Mouse (Mus musculus): Measurements from ENCODE around the gene Dleu7. TPM values are rescaled to one million over a fixed set of nuclear protein-coding genes. Genes with fewer than 3 reads are reported as not detected.
A peak's percentile ranks its signal among the peaks of the same experiment; 100 is the strongest.

Dleu7 gene
- polyA plus RNA-seq, 1 experiment from 2014 or later, result 7.4 TPM

- H3K4me1 ChIP-seq (replicated peaks), result 0 out of 2 replicates have a peak, but pooled peaks cover 4% of the 10 kb centered on the region
- 85% methylated on average over 5 of the region's 5 CpGs for WGBS
- no peak overlapping the region for H3K27ac ChIP-seq (replicated peaks)
- H3K9ac ChIP-seq, result no peak overlapping the region
- H3K9me3 ChIP-seq, result no peaks in the 10 kb centered on the region
- H3K27me3 ChIP-seq, result no peaks in the 10 kb centered on the region
- no peak overlapping the region for H3K4me2 ChIP-seq
- no peak for ATAC-seq (ENCODE audit: low read depth)
- H3K4me3 ChIP-seq, result no peak overlapping the region
- no peaks in the 10 kb centered on the region for H3K36me3 ChIP-seq
Observed at GRCm38 (mm10) chr14:62323457-62323856, 30.6 kb upstream of the Dleu7 start.

- ATAC-seq (ENCODE audit: low read depth), result no peak
- no peak overlapping the region for H3K4me2 ChIP-seq
- H3K27ac ChIP-seq (replicated peaks), result no peak overlapping the region
- 56% methylated on average over 6 of the region's 6 CpGs for WGBS
- H3K9me3 ChIP-seq, result no peaks in the 10 kb centered on the region
- 0 out of 2 replicates have a peak, but pooled peaks cover 4% of the 10 kb centered on the region for H3K4me1 ChIP-seq (replicated peaks)
- H3K36me3 ChIP-seq, result no peaks in the 10 kb centered on the region
- no peak overlapping the region for H3K9ac ChIP-seq
- H3K27me3 ChIP-seq, result no peaks in the 10 kb centered on the region
- no peak overlapping the region for H3K4me3 ChIP-seq
Observed at GRCm38 (mm10) chr14:62322581-62323344, 29.9 kb upstream of the Dleu7 start.

GRCm38 (mm10) chr14:62311672-62312071 lies 18.8 kb upstream of the Dleu7 start:
- no peaks in the 10 kb centered on the region for H3K36me3 ChIP-seq
- H3K4me2 ChIP-seq, result no peak overlapping the region
- H3K9ac ChIP-seq, result no peak overlapping the region
- no peak for ATAC-seq (ENCODE audit: low read depth)
- WGBS, result 97% methylated on average over 1 of the region's 1 CpGs
- no peak overlapping the region for H3K4me3 ChIP-seq
- no peak overlapping the region for H3K27ac ChIP-seq (replicated peaks)
- H3K9me3 ChIP-seq, result no peaks in the 10 kb centered on the region
- peaks cover 17% of the 10 kb centered on the region for H3K4me1 ChIP-seq (replicated peaks)
- H3K27me3 ChIP-seq, result no peaks in the 10 kb centered on the region

GRCm38 (mm10) chr14:62309026-62309425 lies 16.2 kb upstream of the Dleu7 start:
- no peaks in the 10 kb centered on the region for H3K36me3 ChIP-seq
- no peak overlapping the region for H3K9ac ChIP-seq
- 22% methylated on average over 2 of the region's 2 CpGs for WGBS
- H3K4me1 ChIP-seq (replicated peaks), result peaks cover 17% of the 10 kb centered on the region
- no peaks in the 10 kb centered on the region for H3K9me3 ChIP-seq
- H3K27me3 ChIP-seq, result no peaks in the 10 kb centered on the region
- no peak overlapping the region for H3K4me2 ChIP-seq
- no peak; the same call in 1 of the 2 replicates for ATAC-seq (ENCODE audit: low read depth)
- no peak overlapping the region for H3K27ac ChIP-seq (replicated peaks)
- no peak overlapping the region for H3K4me3 ChIP-seq

GRCm38 (mm10) chr14:62307555-62307954 lies 14.7 kb upstream of the Dleu7 start:
- Histone ChIP-seq H3K4me2 (no peak overlapping the region), H3K27ac (replicated peaks) (0 out of 2 replicates have a peak overlapping the region, but pooled peaks have one; percentile 28), H3K4me3 (no peak overlapping the region), H3K36me3 (no peaks in the 10 kb centered on the region), H3K4me1 (replicated peaks) (peaks cover 17% of the 10 kb centered on the region), H3K27me3 (no peaks in the 10 kb centered on the region), H3K9ac (no peak overlapping the region), H3K9me3 (no peaks in the 10 kb centered on the region)
- ATAC-seq (ENCODE audit: low read depth), result no peak
- 80% methylated on average over 1 of the region's 1 CpGs for WGBS

- H3K4me2 ChIP-seq, result no peak overlapping the region
- no peaks in the 10 kb centered on the region for H3K9me3 ChIP-seq
- no peaks in the 10 kb centered on the region for H3K4me1 ChIP-seq (replicated peaks)
- H3K27ac ChIP-seq (replicated peaks), result no peak overlapping the region
- no peaks in the 10 kb centered on the region for H3K27me3 ChIP-seq
- H3K4me3 ChIP-seq, result no peak overlapping the region
- no peaks in the 10 kb centered on the region for H3K36me3 ChIP-seq
- H3K9ac ChIP-seq, result no peak overlapping the region
- 68% methylated on average over 3 of the region's 3 CpGs for WGBS
- no peak for ATAC-seq (ENCODE audit: low read depth)
Observed at GRCm38 (mm10) chr14:62300031-62300430, 7.2 kb upstream of the Dleu7 start.

- Histone ChIP-seq H3K36me3 (no peaks in the 10 kb centered on the region), H3K9ac (no peak overlapping the region), H3K9me3 (no peaks in the 10 kb centered on the region), H3K4me1 (replicated peaks) (no peaks in the 10 kb centered on the region), H3K4me3 (no peak overlapping the region), H3K4me2 (no peak overlapping the region), H3K27me3 (no peaks in the 10 kb centered on the region), H3K27ac (replicated peaks) (no peak overlapping the region)
- WGBS, result 90% methylated on average over 1 of the region's 1 CpGs
- no peak for ATAC-seq (ENCODE audit: low read depth)
Observed at GRCm38 (mm10) chr14:62298808-62299207, 6.0 kb upstream of the Dleu7 start.

GRCm38 (mm10) chr14:62292166-62292487 lies 720 bp downstream of the Dleu7 start:
- Histone ChIP-seq H3K4me2 (peak overlapping the region; percentile 99), H3K4me1 (replicated peaks) (peaks cover 14% of the 10 kb centered on the region; the same call in 1 of the 2 replicates), H3K4me3 (peak overlapping the region; percentile 57), H3K27ac (replicated peaks) (no peak overlapping the region), H3K36me3 (no peaks in the 10 kb centered on the region), H3K9ac (peak overlapping the region; percentile 84), H3K9me3 (no peaks in the 10 kb centered on the region), H3K27me3 (peaks cover 4% of the 10 kb centered on the region; the same call in 1 of the 2 replicates)
- WGBS, result 44% methylated on average over 6 of the region's 7 CpGs
- ATAC-seq (ENCODE audit: low read depth), result peak; percentile 19; the same call in 1 of the 2 replicates

- Histone ChIP-seq H3K27ac (replicated peaks) (no peak overlapping the region), H3K4me3 (no peak overlapping the region), H3K4me2 (peak overlapping the region; percentile 99), H3K4me1 (replicated peaks) (peaks cover 14% of the 10 kb centered on the region; the same call in 1 of the 2 replicates), H3K27me3 (peaks cover 4% of the 10 kb centered on the region; the same call in 1 of the 2 replicates), H3K9ac (no peak overlapping the region), H3K36me3 (no peaks in the 10 kb centered on the region), H3K9me3 (no peaks in the 10 kb centered on the region)
- WGBS, result 93% methylated on average over 1 of the region's 1 CpGs
- ATAC-seq (ENCODE audit: low read depth), result no peak
Observed at GRCm38 (mm10) chr14:62291406-62291987, 1.4 kb downstream of the Dleu7 start.

GRCm38 (mm10) chr14:62288731-62289130 lies 4.1 kb downstream of the Dleu7 start:
- Histone ChIP-seq H3K4me3 (no peak overlapping the region), H3K4me2 (no peak overlapping the region), H3K9ac (no peak overlapping the region), H3K9me3 (no peaks in the 10 kb centered on the region), H3K36me3 (no peaks in the 10 kb centered on the region), H3K4me1 (replicated peaks) (peaks cover 14% of the 10 kb centered on the region; the same call in 1 of the 2 replicates), H3K27me3 (peaks cover 4% of the 10 kb centered on the region; the same call in 1 of the 2 replicates), H3K27ac (replicated peaks) (no peak overlapping the region)
- ATAC-seq (ENCODE audit: low read depth), result no peak
- 95% methylated on average over 3 of the region's 3 CpGs for WGBS

- WGBS, result 76% methylated on average over 2 of the region's 2 CpGs
- no peak for ATAC-seq (ENCODE audit: low read depth)
Observed at GRCm38 (mm10) chr14:62282974-62283373, 9.9 kb downstream of the Dleu7 start.

GRCm38 (mm10) chr14:62273604-62274003 lies 19.2 kb downstream of the Dleu7 start:
- H3K27me3 ChIP-seq, result no peaks in the 10 kb centered on the region
- H3K4me3 ChIP-seq, result no peak overlapping the region
- no peak for ATAC-seq (ENCODE audit: low read depth)
- H3K36me3 ChIP-seq, result no peaks in the 10 kb centered on the region
- 94% methylated on average over 3 of the region's 3 CpGs for WGBS
- no peak overlapping the region for H3K9ac ChIP-seq
- no peaks in the 10 kb centered on the region for H3K4me1 ChIP-seq (replicated peaks)
- no peak overlapping the region for H3K4me2 ChIP-seq
- no peak overlapping the region for H3K27ac ChIP-seq (replicated peaks)
- no peaks in the 10 kb centered on the region; the same call in 1 of the 2 replicates for H3K9me3 ChIP-seq

More at GRCm38 (mm10) chr14:62282974-62283373, 9.9 kb downstream of the Dleu7 start:
- Histone ChIP-seq H3K27ac (replicated peaks) (no peak overlapping the region), H3K4me1 (replicated peaks) (peaks cover 5% of the 10 kb centered on the region; the same call in 1 of the 2 replicates), H3K27me3 (no peaks in the 10 kb centered on the region), H3K9me3 (no peaks in the 10 kb centered on the region), H3K36me3 (no peaks in the 10 kb centered on the region), H3K4me3 (no peak overlapping the region), H3K4me2 (no peak overlapping the region), H3K9ac (no peak overlapping the region)
